Mouse (Mus musculus): Measurements from ENCODE around the gene Ptgs2.

- TF ChIP-seq CHD2 (IDR thresholded peaks at IDR 0.05; ENCODE audit: low read depth, low read length): no peak
- TF ChIP-seq HCFC1 (IDR thresholded peaks at IDR 0.05; ENCODE audit: borderline replicate concordance, insufficient read depth, low read length): no peak
- TF ChIP-seq ZNF384 (IDR thresholded peaks at IDR 0.05; ENCODE audit: low read depth, low read length): no peak
Observed at GRCm38 (mm10) chr1:150072880-150073279, 27.0 kb upstream of the Ptgs2 start.

Data from ES-E14 (cell line).